Mouse (Mus musculus) G1E-ER4 (cell line): ENCODE data around the gene Olfr1355. TPM values are rescaled to one million over a fixed set of nuclear protein-coding genes. Genes with fewer than 3 reads are reported as not detected.
"Not testable (repeated sequence)": the region's sequence is repeated elsewhere in the genome, so short reads cannot be mapped to it uniquely, and the experiment has no call there.

Source experiments
- GATA1 ChIP-seq: IDR thresholded peaks from one replicate; pipeline ENCODE4 v1.8.0; 2012; ENCODE audit warnings: low read length, inconsistent platforms
- polyA plus RNA-seq: library from polyadenylated mRNA; stranded (reverse); fragments of >175 nt; gene quantifications from 2 replicates; pipeline ENCODE4 v1.2.3, GENCODE M21; 2012

Gene Olfr1355
- not detected in 2 replicates for polyA plus RNA-seq

DNA sequence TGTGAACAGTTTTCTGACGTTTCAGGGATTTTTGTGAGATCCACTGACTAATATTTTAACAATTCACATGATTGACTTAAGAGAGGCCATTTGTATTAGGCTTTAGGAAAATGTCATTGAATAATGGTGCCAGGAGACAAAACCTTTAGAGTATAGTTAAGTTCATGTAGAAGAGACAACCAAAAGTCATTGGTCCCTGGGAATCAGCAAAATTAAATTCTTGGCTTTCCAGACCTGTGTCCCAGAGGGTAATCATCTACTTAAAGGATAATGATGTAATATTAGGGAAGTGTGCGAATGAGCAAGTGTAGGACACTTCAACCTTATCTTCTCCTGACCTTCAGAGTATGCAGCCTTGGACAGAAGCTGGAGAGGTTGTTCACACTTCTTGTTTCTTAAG is at the start of gene Olfr1355:
Olfr1355 (plus strand) TSS at position 301 of the 400 bp plus-strand sequence.
- TF ChIP-seq GATA1 = no peak

DNA sequence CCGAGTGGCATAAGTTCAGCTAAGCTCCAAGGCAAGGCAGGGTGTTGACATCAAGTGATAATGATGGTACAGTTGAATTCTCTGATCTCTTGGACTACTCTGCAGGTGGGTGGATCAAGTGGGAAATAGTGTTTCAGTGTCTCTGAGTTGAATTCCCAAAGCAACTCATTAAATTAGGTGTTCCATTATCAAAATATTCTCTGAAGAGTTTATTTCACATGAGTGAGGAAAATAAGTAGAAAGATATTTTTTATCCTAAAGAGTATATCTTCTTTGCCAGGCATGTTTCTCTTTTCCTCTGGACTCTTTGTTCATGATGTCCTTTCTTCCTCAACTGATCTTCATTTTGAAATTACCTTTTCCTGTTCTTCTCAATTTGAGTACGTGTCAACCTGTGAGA is 23.3 kb upstream of the Olfr1355 start, which contains the start of gene Olfr1356:
Olfr1356 (minus strand) TSS at position 101 of the 400 bp plus-strand sequence.
- TF ChIP-seq GATA1 = no peak

DNA sequence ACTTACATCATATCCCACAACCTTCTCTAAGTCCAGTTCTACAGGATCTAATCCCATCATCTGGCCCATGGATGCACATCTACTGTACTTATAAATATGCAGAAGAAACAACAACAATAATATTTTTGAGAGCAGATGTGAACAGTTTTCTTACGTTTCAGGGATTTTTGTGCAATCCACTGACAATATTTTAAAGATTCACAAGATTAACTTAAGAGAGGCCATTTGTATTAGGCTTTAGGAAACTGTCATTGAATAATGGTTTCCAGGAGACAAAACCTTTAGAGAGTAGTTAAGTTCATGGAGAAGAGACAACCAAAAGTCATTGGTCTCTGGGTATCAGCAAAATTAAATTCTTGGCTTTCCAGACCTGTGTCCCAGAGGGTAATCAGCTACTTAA is 37.5 kb downstream of the Olfr1355 start, which contains the start of gene Olfr1354:
Olfr1354 (plus strand) TSS at position 301 of the 400 bp plus-strand sequence.
- not testable (repeated sequence) for TF ChIP-seq GATA1

Other genes with a start within 250 kb of the Olfr1355 start
- not detected in 2 replicates for gene Casp14, start 157.2 kb upstream of the Olfr1355 start, polyA plus RNA-seq
- gene Ccdc105, start 122.5 kb upstream of the Olfr1355 start, polyA plus RNA-seq = not detected in 2 replicates
- gene Slc1a6, start 95.0 kb upstream of the Olfr1355 start, polyA plus RNA-seq = not detected in 2 replicates
- gene Olfr1356, start 23.4 kb upstream of the Olfr1355 start, polyA plus RNA-seq = not detected in 2 replicates
- gene Olfr1354, start 37.6 kb downstream of the Olfr1355 start, polyA plus RNA-seq = not detected in 2 replicates
- gene Olfr8, start 75.1 kb downstream of the Olfr1355 start, polyA plus RNA-seq = not detected in 2 replicates
- gene Olfr1353, start 87.8 kb downstream of the Olfr1355 start, polyA plus RNA-seq = not detected in 2 replicates
- not detected in 2 replicates for gene Olfr1352, start 105.5 kb downstream of the Olfr1355 start, polyA plus RNA-seq
- not detected in 2 replicates for gene Olfr1351, start 136.9 kb downstream of the Olfr1355 start, polyA plus RNA-seq
- not detected in 2 replicates for gene Olfr57, start 153.2 kb downstream of the Olfr1355 start, polyA plus RNA-seq
- 0.44 and 0.50 TPM in 2 replicates for gene 2610008E11Rik, start 222.1 kb downstream of the Olfr1355 start, polyA plus RNA-seq